Mouse (Mus musculus): ENCODE data around the gene Mif4gd.

Mif4gd gene

GRCm38 (mm10) chr11:115632862-115633261 lies 20.1 kb upstream of the Mif4gd start:
- no peak for DNase-seq (ENCODE audit: low spot score in 2 of 2)

GRCm38 (mm10) chr11:115632247-115632646 lies 19.5 kb upstream of the Mif4gd start:
- no peak for DNase-seq (ENCODE audit: low spot score in 2 of 2)

DNA sequence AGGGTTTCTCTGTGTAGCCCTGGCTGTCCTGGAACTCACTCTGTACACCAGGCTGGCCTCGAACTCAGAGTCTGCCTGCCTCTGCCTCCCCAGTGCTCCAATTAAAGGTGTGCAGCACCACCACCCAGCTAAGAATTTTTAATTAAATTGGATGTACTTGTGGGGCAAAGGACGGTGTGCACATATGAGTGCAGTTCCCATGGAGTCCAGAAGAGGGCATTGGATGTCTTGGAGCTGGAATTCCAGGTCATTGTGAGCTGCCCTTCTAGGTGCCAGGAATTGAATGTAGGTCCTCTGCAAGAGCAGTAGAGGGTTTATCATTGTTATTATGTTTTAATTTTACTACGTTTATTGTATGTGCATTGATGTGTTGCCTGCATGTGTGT lies 18.7 kb upstream of the Mif4gd start:
- DNase-seq (ENCODE audit: low spot score in 2 of 2), result peak in 1 of 2 experiments; percentile 50

GRCm38 (mm10) chr11:115630532-115631504 lies 18.0 kb upstream of the Mif4gd start:
- DNase-seq (ENCODE audit: low spot score in 2 of 2), result no peak

GRCm38 (mm10) chr11:115629734-115630531 lies 17.2 kb upstream of the Mif4gd start:
- DNase-seq (ENCODE audit: low spot score in 2 of 2), result no peak

GRCm38 (mm10) chr11:115628465-115629101 lies 15.8 kb upstream of the Mif4gd start:
- DNase-seq (ENCODE audit: low spot score in 2 of 2), result no peak

GRCm38 (mm10) chr11:115627705-115628464 lies 15.1 kb upstream of the Mif4gd start, which contains the start of gene Slc25a19:
Gene Slc25a19 (minus strand): TSS chr11:115628295.
- DNase-seq (ENCODE audit: low spot score in 2 of 2), result peak; percentile 100

DNA sequence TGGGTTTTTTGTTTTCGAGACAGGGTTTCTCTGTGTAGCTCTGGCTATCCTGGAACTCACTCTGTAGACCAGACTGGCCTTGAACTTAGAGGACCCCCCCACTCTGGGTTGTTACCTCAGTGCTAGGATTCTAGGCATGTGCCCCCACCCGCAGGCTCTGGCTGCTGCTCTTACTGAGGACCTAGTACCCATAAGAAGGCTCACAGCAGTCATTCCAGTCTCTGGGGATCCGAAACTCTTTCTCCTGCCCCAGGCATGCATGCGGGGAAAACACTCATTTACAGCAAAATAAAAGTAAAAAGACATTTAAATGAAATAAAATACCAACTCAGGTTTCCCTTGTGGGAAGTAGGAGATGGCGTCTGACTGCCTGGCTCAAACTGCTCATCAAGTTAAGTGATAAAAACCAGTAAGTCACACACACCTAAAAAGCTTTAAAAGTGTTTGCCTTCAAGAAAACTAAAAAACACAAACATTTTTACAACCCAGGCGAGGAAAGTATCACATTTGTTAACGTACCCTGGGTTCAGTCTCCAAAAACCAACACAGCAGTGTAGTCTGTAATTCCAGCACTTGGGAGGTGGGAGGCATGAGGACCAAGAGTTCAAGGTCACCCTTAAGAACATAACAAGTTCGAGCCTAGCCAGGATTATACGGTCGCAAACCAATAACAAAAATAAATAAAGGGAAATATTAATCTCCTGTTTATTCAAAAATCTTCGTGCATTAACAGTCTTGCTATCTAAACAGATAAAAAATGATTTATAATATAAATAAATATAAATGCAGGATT lies 14.3 kb upstream of the Mif4gd start:
- DNase-seq (ENCODE audit: low spot score in 2 of 2), result no peak

GRCm38 (mm10) chr11:115625877-115626276 lies 13.1 kb upstream of the Mif4gd start:
- DNase-seq (ENCODE audit: low spot score in 2 of 2), result no peak

DNA sequence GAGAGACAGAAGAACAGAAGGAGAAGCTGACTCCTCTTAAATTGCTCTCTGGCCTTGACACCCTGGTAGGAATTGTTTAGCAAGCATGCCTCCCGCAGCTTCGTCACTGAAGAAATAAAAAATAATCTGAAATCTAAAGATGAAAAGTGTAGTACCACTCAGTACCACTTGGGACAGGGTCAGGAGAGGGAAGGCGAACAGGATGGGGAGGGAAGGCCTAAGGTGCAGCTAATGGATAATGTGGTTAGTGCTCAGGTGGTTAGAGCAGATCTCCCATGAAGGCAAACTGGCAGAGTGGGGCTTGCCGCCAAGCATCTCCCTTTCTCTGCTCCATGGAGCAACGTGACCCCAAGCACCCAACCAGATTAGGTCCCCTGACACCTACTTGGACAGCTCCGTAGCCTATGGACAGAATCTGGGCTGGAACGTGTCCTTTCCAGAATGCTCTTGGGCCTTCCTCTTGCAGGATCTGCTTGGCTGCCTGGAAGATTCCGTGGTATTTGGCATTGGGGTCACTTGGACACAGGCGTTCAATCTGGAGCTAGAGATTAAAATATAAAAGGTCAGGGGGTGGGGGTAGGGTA lies 10.8 kb upstream of the Mif4gd start:
- no peak for DNase-seq (ENCODE audit: low spot score in 2 of 2)

DNA sequence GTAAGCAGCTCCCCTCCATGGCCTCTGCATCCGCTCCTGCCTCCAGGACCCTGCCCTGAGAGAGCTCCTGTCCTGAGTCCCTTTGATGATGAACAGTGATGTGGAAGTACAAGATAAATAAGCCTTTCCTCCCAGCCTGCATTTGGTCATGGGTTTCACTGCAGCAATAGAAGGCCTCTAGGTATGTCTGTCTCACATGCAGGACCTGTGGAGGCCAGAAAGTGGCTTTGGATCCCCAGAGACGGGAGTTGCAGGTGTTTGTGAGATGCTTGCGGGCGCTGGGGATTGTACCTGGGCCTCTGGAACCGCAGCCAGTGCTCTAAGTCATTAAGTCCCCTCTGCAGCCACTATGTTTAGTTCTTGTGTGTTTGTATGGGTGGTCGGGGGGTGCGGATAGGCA lies 7.2 kb upstream of the Mif4gd start:
- no peak for DNase-seq (ENCODE audit: low spot score in 2 of 2)

DNA sequence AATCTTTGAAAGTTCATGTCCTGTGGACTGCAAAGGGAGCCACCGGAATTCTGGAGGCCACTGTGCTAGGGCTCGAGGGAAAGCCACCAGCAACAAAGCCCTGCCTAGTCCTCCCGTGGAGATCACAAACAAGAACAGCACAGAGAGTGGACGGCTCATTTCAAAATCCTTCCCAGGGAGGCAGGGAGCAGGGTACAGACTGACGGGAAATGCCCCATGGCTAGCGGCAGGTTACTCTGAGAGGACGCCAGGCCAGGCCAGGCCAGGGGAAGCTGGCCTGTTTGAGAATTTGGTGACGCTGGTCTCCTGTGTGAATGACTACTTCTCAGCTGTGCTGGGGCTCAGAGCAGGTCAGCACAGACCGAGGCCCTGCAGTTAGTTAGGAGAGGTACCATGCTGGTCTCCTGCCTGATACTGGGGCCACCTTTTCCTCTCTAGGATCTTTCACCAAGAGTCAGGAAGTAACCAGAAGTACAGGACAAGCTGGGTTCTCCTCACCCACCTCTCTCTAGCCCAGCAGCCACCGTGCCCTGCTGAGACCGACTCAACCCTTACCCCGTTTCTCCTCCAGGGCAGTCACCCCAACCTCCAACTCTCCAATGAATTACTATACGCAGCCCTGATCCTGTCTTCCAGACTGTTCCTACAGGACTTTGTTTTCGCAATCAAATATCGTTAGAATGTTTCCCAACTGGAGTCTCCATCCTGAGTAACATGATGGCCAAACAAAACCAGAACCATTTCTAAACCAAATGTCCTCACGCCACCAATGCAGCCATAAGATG lies 6.2 kb upstream of the Mif4gd start:
- DNase-seq (ENCODE audit: low spot score in 2 of 2), result no peak

DNA sequence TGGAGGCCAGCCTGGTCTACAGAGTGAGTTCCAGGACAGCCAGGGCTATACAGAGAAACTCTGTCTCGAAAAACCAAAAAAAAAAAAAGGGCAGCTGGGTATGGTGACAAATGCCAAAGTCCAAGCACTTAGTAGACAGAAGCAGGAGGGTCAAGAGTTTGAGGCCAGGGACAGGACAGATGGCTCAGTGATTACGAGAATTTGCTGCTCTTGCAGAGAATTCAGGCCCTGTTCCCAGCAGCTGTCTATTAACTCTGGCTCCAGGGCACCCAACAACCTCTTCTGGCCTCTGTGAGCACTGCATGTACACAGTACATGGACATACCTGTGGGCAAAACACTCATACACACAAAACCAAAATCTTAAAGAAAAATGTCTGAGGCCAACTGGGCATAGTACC lies 5.2 kb upstream of the Mif4gd start:
- no peak for DNase-seq (ENCODE audit: low spot score in 2 of 2)

DNA sequence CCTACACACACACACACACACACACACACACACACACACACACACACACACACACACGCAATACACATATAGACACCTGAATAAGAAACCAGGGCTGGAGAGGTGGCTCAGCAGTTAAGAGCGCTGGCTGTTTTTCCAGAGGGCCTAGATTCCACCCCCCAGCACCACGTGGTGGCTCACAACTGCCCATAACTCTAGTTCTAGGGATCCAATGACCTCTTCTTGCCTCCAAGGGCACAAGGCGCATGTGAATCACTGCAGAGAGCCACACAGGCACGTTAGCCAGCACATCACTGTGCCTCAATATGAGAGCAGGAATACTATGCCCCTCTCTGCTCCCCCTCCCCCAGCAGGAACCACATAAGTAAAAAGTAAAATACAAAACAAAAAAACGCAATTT lies 4.1 kb upstream of the Mif4gd start:
- no peak for DNase-seq (ENCODE audit: low spot score in 2 of 2)

DNA sequence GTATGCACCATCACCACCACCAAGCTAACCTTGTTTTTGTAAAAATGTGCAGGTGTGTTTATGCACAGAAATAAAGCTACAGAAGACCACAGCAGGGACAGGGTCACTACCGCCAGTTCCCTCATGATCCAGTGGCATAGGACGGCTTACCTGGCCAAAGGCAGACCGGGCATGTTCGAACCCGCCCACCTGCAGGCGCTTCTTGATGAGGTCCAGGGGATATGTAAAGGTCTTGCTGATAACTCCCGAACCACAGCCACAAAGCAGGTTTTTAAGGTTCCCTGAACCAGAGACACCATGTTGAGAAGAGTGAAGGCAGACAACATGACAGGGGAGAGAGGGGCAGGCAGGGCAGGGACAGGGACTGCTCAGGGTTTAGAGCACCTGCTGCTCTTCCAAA lies 3.6 kb upstream of the Mif4gd start:
- DNase-seq (ENCODE audit: low spot score in 2 of 2), result no peak

DNA sequence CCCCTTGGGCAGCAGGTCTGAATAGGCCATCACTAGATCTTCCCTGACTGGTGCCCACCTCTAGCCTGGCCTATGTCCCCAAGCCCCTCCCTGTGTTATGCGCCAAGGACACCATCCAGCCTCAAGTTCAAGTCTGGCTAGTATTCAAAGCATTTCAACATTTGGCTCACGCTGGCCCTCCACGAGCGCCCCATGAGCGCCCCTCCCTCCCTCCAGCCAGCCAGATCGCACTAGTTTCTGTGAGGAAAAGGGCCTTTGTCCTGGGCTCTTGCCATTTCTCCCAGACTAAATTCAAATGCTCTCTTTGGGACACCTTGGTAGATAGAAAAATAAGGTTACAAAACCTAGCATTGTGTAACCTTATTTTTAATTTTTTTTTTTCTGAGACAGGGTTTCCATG lies 3.1 kb upstream of the Mif4gd start:
- DNase-seq (ENCODE audit: low spot score in 2 of 2), result no peak

GRCm38 (mm10) chr11:115615108-115615825 lies 2.5 kb upstream of the Mif4gd start:
- no peak for DNase-seq (ENCODE audit: low spot score in 2 of 2)

DNA sequence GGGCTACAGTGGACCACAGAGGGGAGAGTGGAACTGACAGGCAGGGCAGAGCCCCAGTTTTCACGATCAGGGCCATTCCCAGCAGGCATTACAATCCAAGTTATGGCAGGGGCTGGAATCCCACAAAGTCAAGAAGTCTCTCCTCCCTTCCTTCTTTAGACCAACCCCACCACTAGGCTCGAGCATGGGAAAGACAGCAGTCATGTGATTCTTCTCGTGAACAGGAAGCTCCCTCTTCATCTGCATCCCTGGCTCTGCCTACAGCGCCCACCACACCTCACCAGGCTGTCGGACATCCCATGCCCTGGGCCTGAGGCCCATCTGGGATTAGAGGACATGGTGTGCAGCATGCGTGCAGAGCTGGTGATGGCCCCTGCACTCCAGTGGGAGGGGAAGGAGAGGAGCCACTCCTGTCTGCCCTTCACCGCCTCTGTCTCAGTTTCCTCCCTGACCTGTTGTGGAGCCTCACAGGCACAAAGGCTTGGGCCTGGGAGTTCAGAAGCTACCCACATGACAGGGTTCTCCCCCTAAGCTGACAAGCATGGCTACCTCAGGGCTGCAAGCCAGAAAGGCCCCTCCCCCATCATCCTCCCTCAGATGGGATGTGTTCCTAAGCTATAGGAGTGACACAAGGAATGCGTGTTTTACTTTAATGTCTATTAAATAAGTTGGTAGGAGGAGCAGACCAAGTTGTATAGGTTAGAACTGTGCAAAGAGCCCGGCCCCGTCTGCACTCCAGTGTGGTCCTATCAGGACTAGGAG lies 1.8 kb upstream of the Mif4gd start:
- DNase-seq (ENCODE audit: low spot score in 2 of 2), result no peak
